Mouse (Mus musculus): ENCODE results near the gene Rtn2.
A peak's percentile ranks its signal among the peaks of the same experiment; 100 is the strongest.

Rtn2 gene

GRCm38 (mm10) chr7:19301461-19302263 lies 19.2 kb downstream of the Rtn2 start:
- DNase-seq (ENCODE audit: low spot score in 2 of 2), result no peak

- DNase-seq (ENCODE audit: low spot score in 2 of 2), result no peak
Measured at GRCm38 (mm10) chr7:19302264-19303045, 20.0 kb downstream of the Rtn2 start.

GRCm38 (mm10) chr7:19303046-19303305 lies 20.6 kb downstream of the Rtn2 start:
- DNase-seq (ENCODE audit: low spot score in 2 of 2), result no peak

- DNase-seq (ENCODE audit: low spot score in 2 of 2), result no peak
Measured at GRCm38 (mm10) chr7:19303770-19304169, 21.3 kb downstream of the Rtn2 start.

GRCm38 (mm10) chr7:19304501-19305412 lies 22.3 kb downstream of the Rtn2 start:
- DNase-seq (ENCODE audit: low spot score in 2 of 2), result no peak

- no peak for DNase-seq (ENCODE audit: low spot score in 2 of 2)
Measured at GRCm38 (mm10) chr7:19305413-19305735, 22.9 kb downstream of the Rtn2 start.

- DNase-seq (ENCODE audit: low spot score in 2 of 2), result no peak
Measured at GRCm38 (mm10) chr7:19305796-19306765, 23.7 kb downstream of the Rtn2 start.

- DNase-seq (ENCODE audit: low spot score in 2 of 2), result no peak
Measured at GRCm38 (mm10) chr7:19306819-19307738, 24.7 kb downstream of the Rtn2 start.

GRCm38 (mm10) chr7:19307739-19308453 lies 25.5 kb downstream of the Rtn2 start:
- DNase-seq (ENCODE audit: low spot score in 2 of 2), result no peak

GRCm38 (mm10) chr7:19308454-19309277 lies 26.2 kb downstream of the Rtn2 start:
- peak; percentile 90 to 94 for DNase-seq (ENCODE audit: low spot score in 2 of 2)

GRCm38 (mm10) chr7:19309278-19309883 lies 27.0 kb downstream of the Rtn2 start:
- DNase-seq (ENCODE audit: low spot score in 2 of 2), result no peak

- peak; percentile 85 to 89 for DNase-seq (ENCODE audit: low spot score in 2 of 2)
Measured at GRCm38 (mm10) chr7:19309884-19310641, 27.6 kb downstream of the Rtn2 start, which contains the start of gene Fosb. Fosb (minus strand) TSS chr7:19310051.

GRCm38 (mm10) chr7:19311991-19312390 lies 29.6 kb downstream of the Rtn2 start:
- no peak for DNase-seq (ENCODE audit: low spot score in 2 of 2)

- DNase-seq (ENCODE audit: low spot score in 2 of 2), result no peak
Measured at GRCm38 (mm10) chr7:19314033-19314432, 31.6 kb downstream of the Rtn2 start.

- DNase-seq (ENCODE audit: low spot score in 2 of 2), result peak in 1 of 2 experiments; percentile 65
Measured at GRCm38 (mm10) chr7:19316451-19317161, 34.2 kb downstream of the Rtn2 start.

GRCm38 (mm10) chr7:19318201-19318600 lies 35.8 kb downstream of the Rtn2 start:
- no peak for DNase-seq (ENCODE audit: low spot score in 2 of 2)

- DNase-seq (ENCODE audit: low spot score in 2 of 2), result no peak
Measured at GRCm38 (mm10) chr7:19318676-19319075, 36.3 kb downstream of the Rtn2 start.

All from urinary bladder, adult 18-20 months (tissue).